Mouse (Mus musculus) midbrain, postnatal 0 days (tissue): ENCODE data around the gene Pde10a. TPM values are rescaled to one million over a fixed set of nuclear protein-coding genes. Genes with fewer than 3 reads are reported as not detected.

Experiments used
- ATAC-seq: fragments of 200-750 bp; cut with Nextera tagmentation; 2 replicates; pipeline ENCODE4 v1.8.0; 2017; ENCODE audit warnings: moderate number of reproducible peaks, mild to moderate bottlenecking, moderate TSS enrichment, moderate library complexity; ENCODE audit not compliant: low FRiP score
- DNase-seq: peaks from one replicate; pipeline ENCODE4 v3.0.0-alpha.2; 2015; ENCODE audit warnings: low spot score
- H3K27ac ChIP-seq: fragments of 300-500 bp; sonication (generic); 2 replicates; pipeline ENCODE4 v1.5.1; 2014; ENCODE audit warnings: low read depth, mild to moderate bottlenecking, low read length, mixed read lengths
- H3K27me3 ChIP-seq: fragments of 300-500 bp; sonication (generic); 2 replicates; pipeline ENCODE4 v1.6.1; 2014; ENCODE audit warnings: low read length, control low read depth, mixed read lengths; ENCODE audit not compliant: insufficient read depth
- H3K36me3 ChIP-seq: fragments of 300-500 bp; sonication (generic); 2 replicates; pipeline ENCODE4 v1.6.1; 2014; ENCODE audit warnings: low read length, control low read depth, mixed read lengths; ENCODE audit not compliant: insufficient read depth
- H3K4me1 ChIP-seq: fragments of 300-500 bp; sonication (generic); 2 replicates; pipeline ENCODE4 v1.6.1; 2014; ENCODE audit warnings: mild to moderate bottlenecking, control low read depth, antibody characterized with exemption, low read length, mixed read lengths; ENCODE audit not compliant: insufficient read depth
- H3K4me2 ChIP-seq: fragments of 300-500 bp; sonication (generic); 2 replicates; pipeline ENCODE4 v1.6.1; 2014; ENCODE audit warnings: low read depth, mild to moderate bottlenecking, low read length, mixed read lengths; ENCODE audit not compliant: poor library complexity, severe bottlenecking
- H3K4me3 ChIP-seq: fragments of 300-500 bp; sonication (generic); 2 replicates; pipeline ENCODE4 v1.5.1; 2014; ENCODE audit warnings: low read depth, mild to moderate bottlenecking, low read length, moderate library complexity
- H3K9ac ChIP-seq: fragments of 300-500 bp; sonication (generic); replicated peaks from 2 replicates; pipeline ENCODE4 v1.6.1; 2014; ENCODE audit warnings: mild to moderate bottlenecking, low read length, moderate library complexity, mixed read lengths; ENCODE audit not compliant: poor library complexity, severe bottlenecking
- H3K9me3 ChIP-seq: fragments of 300-500 bp; sonication (generic); 2 replicates; pipeline ENCODE4 v1.6.1; 2016; ENCODE audit warnings: low read length, control low read depth
- CTCF ChIP-seq: IDR thresholded peaks from 2 replicates; pipeline ENCODE4 v1.5.1; 2016; ENCODE audit warnings: antibody characterized with exemption, mild to moderate bottlenecking
- WGBS: fragments of 180-500 bp; shearing (Covaris S2); extraction: QIAGEN DNeasy Blood & Tissue Kit; methylation state at CpG from one replicate; pipeline ENCODE4 v1.1.7; 2014; 5-methylcytosine and 5-hydroxymethylcytosine counted together
- polyA plus RNA-seq: library from polyadenylated mRNA; unstranded; fragments of >200 nt; fragmentation: Nextera tagmentation; extraction: Ambion mirVana; gene quantifications from 2 replicates; pipeline ENCODE4 v1.2.1, GENCODE M21; 2015
- total RNA-seq: library from RNA; depleted of rRNA; stranded (reverse); fragments of >200 nt; gene quantifications from 2 replicates; pipeline ENCODE4 v1.2.3, GENCODE M21; 2014

The Pde10a gene
- total and polyA plus RNA-seq, 2 experiments from 2014 or later, result 8.6 to 40.3 TPM

- H3K36me3 ChIP-seq, result no peaks in the 10 kb centered on the region
- no peak for ATAC-seq
- no peaks in the 10 kb centered on the region for H3K27me3 ChIP-seq
- H3K4me2 ChIP-seq, result peak overlapping the region; percentile 87
- WGBS, result 16% methylated on average over 9 of the region's 9 CpGs
- no peak for DNase-seq
- no peak for TF ChIP-seq CTCF
- H3K9me3 ChIP-seq, result no peaks in the 10 kb centered on the region
- no peak overlapping the region for H3K4me3 ChIP-seq
- peaks cover 10% of the 10 kb centered on the region for H3K4me1 ChIP-seq
- no peak overlapping the region for H3K27ac ChIP-seq
- H3K9ac ChIP-seq, result no peak overlapping the region
Measured at GRCm38 (mm10) chr17:8526815-8527261, 1.7 kb downstream of the Pde10a start.

GRCm38 (mm10) chr17:8528641-8529040 is 3.5 kb downstream of the Pde10a start:
- no peak overlapping the region for H3K4me3 ChIP-seq
- H3K36me3 ChIP-seq, result no peaks in the 10 kb centered on the region
- 83% methylated on average over 3 of the region's 3 CpGs for WGBS
- no peaks in the 10 kb centered on the region for H3K9me3 ChIP-seq
- no peaks in the 10 kb centered on the region for H3K27me3 ChIP-seq
- ATAC-seq, result no peak
- H3K4me1 ChIP-seq, result peaks cover 5% of the 10 kb centered on the region
- no peak overlapping the region for H3K27ac ChIP-seq
- H3K9ac ChIP-seq, result no peak overlapping the region
- TF ChIP-seq CTCF, result no peak
- H3K4me2 ChIP-seq, result no peak overlapping the region
- no peak for DNase-seq

- Histone ChIP-seq H3K4me3 (no peak overlapping the region), H3K27ac (no peak overlapping the region), H3K36me3 (no peaks in the 10 kb centered on the region), H3K4me1 (no peaks in the 10 kb centered on the region), H3K9me3 (no peaks in the 10 kb centered on the region), H3K9ac (no peak overlapping the region), H3K27me3 (no peaks in the 10 kb centered on the region), H3K4me2 (no peak overlapping the region)
- no peak for DNase-seq
- ATAC-seq, result no peak
- TF ChIP-seq CTCF, result no peak
- WGBS, result 69% methylated on average over 4 of the region's 4 CpGs
Measured at GRCm38 (mm10) chr17:8532609-8533008, 7.4 kb downstream of the Pde10a start.

- no peaks in the 10 kb centered on the region for H3K27me3 ChIP-seq
- no peak overlapping the region for H3K27ac ChIP-seq
- 53% methylated on average over 3 of the region's 3 CpGs for WGBS
- no peaks in the 10 kb centered on the region for H3K36me3 ChIP-seq
- H3K4me3 ChIP-seq, result no peak overlapping the region
- no peak overlapping the region for H3K4me2 ChIP-seq
- peak; percentile 50 for TF ChIP-seq CTCF
- H3K4me1 ChIP-seq, result no peaks in the 10 kb centered on the region
- H3K9me3 ChIP-seq, result no peaks in the 10 kb centered on the region
- DNase-seq (no peak), ATAC-seq (no peak)
- no peak overlapping the region for H3K9ac ChIP-seq
Measured at GRCm38 (mm10) chr17:8533828-8534227, 8.7 kb downstream of the Pde10a start.

- no peak for TF ChIP-seq CTCF
- no peaks in the 10 kb centered on the region for H3K9me3 ChIP-seq
- no peak overlapping the region for H3K4me2 ChIP-seq
- WGBS, result 77% methylated on average over 6 of the region's 6 CpGs
- no peaks in the 10 kb centered on the region for H3K4me1 ChIP-seq
- ATAC-seq, result no peak
- no peak overlapping the region for H3K9ac ChIP-seq
- no peaks in the 10 kb centered on the region for H3K36me3 ChIP-seq
- no peak overlapping the region for H3K4me3 ChIP-seq
- no peak overlapping the region for H3K27ac ChIP-seq
- no peaks in the 10 kb centered on the region for H3K27me3 ChIP-seq
- DNase-seq, result no peak
Measured at GRCm38 (mm10) chr17:8536522-8536921, 11.3 kb downstream of the Pde10a start.

- Histone ChIP-seq H3K27ac (no peak overlapping the region), H3K9me3 (no peaks in the 10 kb centered on the region), H3K9ac (no peak overlapping the region), H3K27me3 (no peaks in the 10 kb centered on the region), H3K4me3 (no peak overlapping the region), H3K36me3 (no peaks in the 10 kb centered on the region), H3K4me1 (no peaks in the 10 kb centered on the region), H3K4me2 (no peak overlapping the region)
- DNase-seq, result no peak
- 0 out of 2 replicates have a peak, but pooled peaks have one; percentile 19 for TF ChIP-seq CTCF
- 74% methylated on average over 3 of the region's 3 CpGs for WGBS
- no peak for ATAC-seq
Measured at GRCm38 (mm10) chr17:8538102-8538501, 12.9 kb downstream of the Pde10a start.
